Mouse (Mus musculus) brown adipose tissue, adult 24 weeks (tissue): ENCODE results near the gene Olfr294. TPM values are rescaled to one million over a fixed set of nuclear protein-coding genes. Genes with fewer than 3 reads are reported as not detected.

Source experiments
- H3K27ac ChIP-seq: fragments of 200-500 bp; replicated peaks from 2 replicates; pipeline ENCODE4 v1.5.1; 2012; ENCODE audit warnings: low read depth, mild to moderate bottlenecking, low read length
- H3K4me1 ChIP-seq: fragments of 200-500 bp; 2 replicates; pipeline ENCODE4 v1.6.1; 2012; ENCODE audit warnings: low read length, mixed read lengths; ENCODE audit not compliant: control insufficient read depth, insufficient read depth, insufficient read length
- H3K4me3 ChIP-seq: fragments of 200-500 bp; 2 replicates; pipeline ENCODE4 v1.5.1; 2012; ENCODE audit warnings: low read depth, mild to moderate bottlenecking, low read length, moderate library complexity; ENCODE audit not compliant: insufficient read depth
- polyA plus RNA-seq: library from polyadenylated mRNA; stranded (reverse); fragments of >200 nt; gene quantifications from 2 replicates; pipeline ENCODE4 v1.2.4, GENCODE M21; 2012; ENCODE audit not compliant: missing spikeins, insufficient read depth, insufficient read length

Olfr294 gene
- not detected in 2 replicates for polyA plus RNA-seq

GRCm38 (mm10) chr7:86616543-86616942 is at the start of gene Olfr294:
Olfr294 (minus strand) TSS chr7:86616643.
- H3K4me3 ChIP-seq = no peak within 1 kb of the TSS
- no peak within 1 kb of the TSS for H3K27ac ChIP-seq
- H3K4me1 ChIP-seq = no peaks in the 10 kb centered on the region

- no peak within 1 kb of the TSS for H3K27ac ChIP-seq
- no peaks in the 10 kb centered on the region for H3K4me1 ChIP-seq
- no peak within 1 kb of the TSS for H3K4me3 ChIP-seq
Observed at GRCm38 (mm10) chr7:86648761-86649160, 32.3 kb upstream of the Olfr294 start, which contains the start of gene Olfr293. Olfr293 (plus strand) TSS chr7:86649061.

DNA sequence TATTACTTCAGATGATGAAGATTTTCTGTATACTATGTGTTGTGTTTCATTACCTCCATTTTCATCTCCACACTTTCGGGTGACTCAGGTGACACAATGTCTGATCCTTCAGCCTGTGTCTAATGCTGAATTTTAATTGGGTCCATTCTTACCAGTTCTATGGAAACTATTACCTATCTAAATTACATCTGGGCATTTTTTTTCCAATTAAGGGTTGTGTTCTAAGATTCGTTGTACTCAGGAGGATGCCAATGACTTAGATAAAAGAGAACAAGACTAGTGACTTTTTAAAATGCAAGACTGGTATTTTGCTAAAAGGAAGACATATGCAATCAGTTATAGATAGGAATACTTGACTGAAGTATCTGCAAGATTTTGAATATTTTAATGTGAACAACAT is 32.9 kb downstream of the Olfr294 start, which contains the start of gene Olfr295:
Gene Olfr295, plus strand, starts transcription at position 301 of the 400 bp plus-strand sequence.
- no peaks in the 10 kb centered on the region for H3K4me1 ChIP-seq
- H3K4me3 ChIP-seq = no peak within 1 kb of the TSS
- no peak within 1 kb of the TSS for H3K27ac ChIP-seq

Other genes with a start within 250 kb of the Olfr294 start
- gene Olfr305, start 249.7 kb downstream of the Olfr294 start, polyA plus RNA-seq = not detected in 2 replicates
- not detected in 2 replicates for gene Olfr304, start 230.0 kb downstream of the Olfr294 start, polyA plus RNA-seq
- not detected in 2 replicates for gene Olfr303, start 218.9 kb downstream of the Olfr294 start, polyA plus RNA-seq
- gene Olfr301, start 212.8 kb downstream of the Olfr294 start, polyA plus RNA-seq = not detected in 2 replicates
- not detected in 2 replicates for gene Olfr299, start 156.7 kb downstream of the Olfr294 start, polyA plus RNA-seq
- gene Olfr298, start 124.2 kb downstream of the Olfr294 start, polyA plus RNA-seq = not detected in 2 replicates
- gene Olfr297, start 96.7 kb downstream of the Olfr294 start, polyA plus RNA-seq = not detected in 2 replicates
- gene Olfr295, start 32.8 kb downstream of the Olfr294 start, polyA plus RNA-seq = not detected in 2 replicates
- gene Olfr293, start 32.4 kb upstream of the Olfr294 start, polyA plus RNA-seq = not detected in 2 replicates
- gene Olfr292, start 71.7 kb upstream of the Olfr294 start, polyA plus RNA-seq = not detected in 2 replicates
- 1.0 TPM in 1 of 2 replicates, not detected in the other for gene Folh1, start 159.3 kb upstream of the Olfr294 start, polyA plus RNA-seq
- gene Vmn2r77, start 178.4 kb upstream of the Olfr294 start, polyA plus RNA-seq = not detected in 2 replicates